Mouse (Mus musculus) hindbrain, embryonic 13.5 days (tissue): ENCODE measurements around the gene Pik3r5. TPM values are rescaled to one million over a fixed set of nuclear protein-coding genes. Genes with fewer than 3 reads are reported as not detected.

Source experiments
- ATAC-seq: fragments of 200-750 bp; cut with Nextera tagmentation; 2 replicates; pipeline ENCODE4 v1.8.0; 2017; ENCODE audit warnings: moderate TSS enrichment; ENCODE audit not compliant: low FRiP score
- H3K27ac ChIP-seq: fragments of 300-500 bp; sonication (generic); 2 replicates; pipeline ENCODE4 v1.5.1; 2015; ENCODE audit warnings: inconsistent platforms, mild to moderate bottlenecking, moderate library complexity
- H3K27me3 ChIP-seq: fragments of 300-500 bp; sonication (generic); 2 replicates; pipeline ENCODE4 v1.6.1; 2015; ENCODE audit warnings: mild to moderate bottlenecking, inconsistent platforms
- H3K36me3 ChIP-seq: fragments of 300-500 bp; sonication (generic); 2 replicates; pipeline ENCODE4 v1.6.1; 2015; ENCODE audit warnings: mild to moderate bottlenecking, inconsistent platforms
- H3K4me1 ChIP-seq: fragments of 300-500 bp; sonication (generic); replicated peaks from 2 replicates; pipeline ENCODE4 v1.6.1; 2015; ENCODE audit warnings: inconsistent platforms
- H3K4me2 ChIP-seq: fragments of 300-500 bp; sonication (generic); 2 replicates; pipeline ENCODE4 v1.6.1; 2015; ENCODE audit warnings: inconsistent platforms, mild to moderate bottlenecking, moderate library complexity
- H3K4me3 ChIP-seq: fragments of 300-500 bp; sonication (generic); 2 replicates; pipeline ENCODE4 v1.5.1; 2015; ENCODE audit warnings: mild to moderate bottlenecking, inconsistent platforms
- H3K9ac ChIP-seq: fragments of 300-500 bp; sonication (generic); 2 replicates; pipeline ENCODE4 v1.6.1; 2015; ENCODE audit warnings: mild to moderate bottlenecking, inconsistent platforms
- H3K9me3 ChIP-seq: fragments of 300-500 bp; sonication (generic); 2 replicates; pipeline ENCODE4 v1.6.1; 2016; ENCODE audit warnings: inconsistent platforms
- WGBS: fragments of 180-500 bp; shearing (Covaris S2); methylation state at CpG from one replicate; pipeline ENCODE4 v1.1.7; 2015; 5-methylcytosine and 5-hydroxymethylcytosine counted together
- polyA plus RNA-seq: library from polyadenylated mRNA; unstranded; fragments of >200 nt; fragmentation: Nextera tagmentation; extraction: Ambion mirVana; gene quantifications from 2 replicates; pipeline ENCODE4 v1.2.1, GENCODE M21; 2015

Pik3r5 gene
- polyA plus RNA-seq, 1 experiment from 2014 or later: 0.97 TPM

DNA sequence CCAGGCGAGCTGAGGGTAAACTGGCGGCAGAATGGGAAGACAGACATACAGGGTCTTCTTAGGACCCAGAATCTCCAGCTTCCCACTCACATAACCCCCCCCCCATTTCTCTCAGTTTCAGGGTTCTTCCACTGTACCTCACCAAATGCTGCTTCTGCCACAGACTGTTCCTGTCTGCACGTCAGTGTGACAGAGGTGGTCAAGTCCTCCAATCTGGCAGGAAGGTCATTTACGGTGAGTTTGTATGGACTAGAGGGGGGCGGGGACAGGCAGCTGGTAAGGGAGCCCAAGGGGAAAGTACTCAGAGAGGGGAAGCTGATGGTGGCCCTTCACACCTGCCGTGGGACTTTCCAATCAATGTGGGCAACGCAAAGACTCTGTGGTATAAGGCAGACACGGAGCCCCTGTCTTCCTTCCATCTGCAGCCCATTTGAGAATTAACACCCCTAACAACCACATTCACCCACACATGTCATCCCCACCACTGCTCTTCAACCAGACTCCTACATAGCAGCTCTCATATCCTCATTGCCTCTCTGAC lies 113.8 kb downstream of the Pik3r5 start:
- Histone ChIP-seq H3K4me2 (no peak overlapping the region), H3K27ac (no peak overlapping the region)
- WGBS: 89% methylated on average over 8 of the region's 8 CpGs

More for the DNA sequence above, 113.8 kb downstream of the Pik3r5 start:
- ATAC-seq: no peak
- Histone ChIP-seq H3K9ac (no peak overlapping the region), H3K27me3 (no peaks in the 10 kb centered on the region), H3K4me1 (no peaks in the 10 kb centered on the region), H3K4me3 (no peak overlapping the region), H3K9me3 (no peaks in the 10 kb centered on the region), H3K36me3 (no peaks in the 10 kb centered on the region)

Other genes starting within 250 kb of the Pik3r5 start
- gene Ntn1, start 31.3 kb upstream of the Pik3r5 start, polyA plus RNA-seq: 22.3 and 26.4 TPM in 2 replicates
- gene Pik3r6, start 70.9 kb downstream of the Pik3r5 start, polyA plus RNA-seq: 1.6 and 2.7 TPM in 2 replicates
- gene Mfsd6l, start 124.1 kb downstream of the Pik3r5 start, polyA plus RNA-seq: not detected in 2 replicates
- 0.27 TPM in 2 replicates for gene Ccdc42, start 154.9 kb downstream of the Pik3r5 start, polyA plus RNA-seq